Mouse (Mus musculus): ENCODE measurements around the gene Sprn. TPM values are rescaled to one million over a fixed set of nuclear protein-coding genes. Genes with fewer than 3 reads are reported as not detected.

Gene Sprn
- 1.0 and 1.4 TPM in 2 replicates for polyA plus RNA-seq (2015; fragmentation: Nextera tagmentation; extraction: Ambion mirVana)

- peak within 1 kb of the TSS; percentile 55 for H3K4me2 ChIP-seq
- H3K9ac ChIP-seq: no peak within 1 kb of the TSS
- H3K9me3 ChIP-seq: no peaks in the 10 kb centered on the region
- ATAC-seq (ENCODE audit: insufficient read depth, low FRiP score, low read depth): no peak
- H3K4me3 ChIP-seq (replicated peaks): peak within 1 kb of the TSS; percentile 29
- H3K27me3 ChIP-seq (replicated peaks): peaks cover 33% of the 10 kb centered on the region
- no peak within 1 kb of the TSS for H3K27ac ChIP-seq
- H3K36me3 ChIP-seq: no peaks in the 10 kb centered on the region
- 5% methylated on average over 28 of the region's 28 CpGs for WGBS
- H3K4me1 ChIP-seq: peaks cover 8% of the 10 kb centered on the region
Measured at GRCm38 (mm10) chr7:140154218-140154927, at the start of gene Sprn. TSS of gene Sprn (minus strand) at chr7:140154877.

GRCm38 (mm10) chr7:140201090-140201489 lies 46.4 kb upstream of the Sprn start:
- WGBS: 85% methylated on average over 4 of the region's 4 CpGs
- H3K27me3 ChIP-seq (replicated peaks): no peaks in the 10 kb centered on the region

GRCm38 (mm10) chr7:140196002-140196401 lies 41.3 kb upstream of the Sprn start:
- no peak for ATAC-seq (ENCODE audit: insufficient read depth, low FRiP score, low read depth)
- WGBS: 71% methylated on average over 8 of the region's 8 CpGs

More at GRCm38 (mm10) chr7:140201090-140201489, 46.4 kb upstream of the Sprn start:
- no peaks in the 10 kb centered on the region for H3K9me3 ChIP-seq
- no peak overlapping the region for H3K4me3 ChIP-seq (replicated peaks)
- no peak overlapping the region for H3K9ac ChIP-seq
- H3K4me1 ChIP-seq: no peaks in the 10 kb centered on the region
- ATAC-seq (ENCODE audit: insufficient read depth, low FRiP score, low read depth): no peak
- H3K4me2 ChIP-seq: no peak overlapping the region
- H3K36me3 ChIP-seq: no peaks in the 10 kb centered on the region
- no peak overlapping the region for H3K27ac ChIP-seq

GRCm38 (mm10) chr7:140194031-140194430 lies 39.4 kb upstream of the Sprn start:
- ATAC-seq (ENCODE audit: insufficient read depth, low FRiP score, low read depth): no peak
- Histone ChIP-seq H3K4me2 (no peak overlapping the region), H3K27me3 (replicated peaks) (no peaks in the 10 kb centered on the region), H3K4me1 (no peaks in the 10 kb centered on the region), H3K4me3 (replicated peaks) (no peak overlapping the region), H3K9me3 (no peaks in the 10 kb centered on the region), H3K9ac (no peak overlapping the region), H3K36me3 (no peaks in the 10 kb centered on the region), H3K27ac (no peak overlapping the region)
- WGBS: 80% methylated on average over 4 of the region's 4 CpGs

More at GRCm38 (mm10) chr7:140196002-140196401, 41.3 kb upstream of the Sprn start:
- Histone ChIP-seq H3K9ac (no peak overlapping the region), H3K9me3 (no peaks in the 10 kb centered on the region), H3K27me3 (replicated peaks) (no peaks in the 10 kb centered on the region), H3K27ac (no peak overlapping the region), H3K4me3 (replicated peaks) (no peak overlapping the region), H3K36me3 (no peaks in the 10 kb centered on the region), H3K4me1 (no peaks in the 10 kb centered on the region), H3K4me2 (no peak overlapping the region)

GRCm38 (mm10) chr7:140192851-140193250 lies 38.2 kb upstream of the Sprn start:
- no peaks in the 10 kb centered on the region for H3K36me3 ChIP-seq
- no peak for ATAC-seq (ENCODE audit: insufficient read depth, low FRiP score, low read depth)
- WGBS: 70% methylated on average over 2 of the region's 2 CpGs
- no peak overlapping the region for H3K4me3 ChIP-seq (replicated peaks)
- no peaks in the 10 kb centered on the region for H3K9me3 ChIP-seq
- H3K27ac ChIP-seq: no peak overlapping the region
- no peak overlapping the region for H3K4me2 ChIP-seq
- H3K27me3 ChIP-seq (replicated peaks): no peaks in the 10 kb centered on the region
- no peak overlapping the region for H3K9ac ChIP-seq
- no peaks in the 10 kb centered on the region for H3K4me1 ChIP-seq

GRCm38 (mm10) chr7:140192445-140192844 lies 37.8 kb upstream of the Sprn start:
- ATAC-seq (ENCODE audit: insufficient read depth, low FRiP score, low read depth): no peak
- H3K27me3 ChIP-seq (replicated peaks): no peaks in the 10 kb centered on the region
- no peak overlapping the region for H3K4me2 ChIP-seq
- 48% methylated on average over 2 of the region's 2 CpGs for WGBS
- no peak overlapping the region for H3K27ac ChIP-seq
- H3K9me3 ChIP-seq: no peaks in the 10 kb centered on the region
- no peaks in the 10 kb centered on the region for H3K36me3 ChIP-seq
- H3K4me1 ChIP-seq: no peaks in the 10 kb centered on the region
- no peak overlapping the region for H3K9ac ChIP-seq
- no peak overlapping the region for H3K4me3 ChIP-seq (replicated peaks)

GRCm38 (mm10) chr7:140190435-140190834 lies 35.8 kb upstream of the Sprn start:
- H3K27me3 ChIP-seq (replicated peaks): no peaks in the 10 kb centered on the region
- no peaks in the 10 kb centered on the region for H3K4me1 ChIP-seq
- WGBS: 86% methylated on average over 1 of the region's 1 CpGs
- no peak overlapping the region for H3K4me2 ChIP-seq
- no peak overlapping the region for H3K9ac ChIP-seq
- no peaks in the 10 kb centered on the region for H3K36me3 ChIP-seq
- H3K9me3 ChIP-seq: no peaks in the 10 kb centered on the region
- H3K4me3 ChIP-seq (replicated peaks): no peak overlapping the region
- ATAC-seq (ENCODE audit: insufficient read depth, low FRiP score, low read depth): no peak
- no peak overlapping the region for H3K27ac ChIP-seq

GRCm38 (mm10) chr7:140188391-140189328 lies 34.0 kb upstream of the Sprn start:
- Histone ChIP-seq H3K4me2 (no peak overlapping the region), H3K27ac (no peak overlapping the region), H3K36me3 (no peaks in the 10 kb centered on the region), H3K4me3 (replicated peaks) (no peak overlapping the region), H3K27me3 (replicated peaks) (no peaks in the 10 kb centered on the region), H3K9ac (no peak overlapping the region), H3K9me3 (no peaks in the 10 kb centered on the region), H3K4me1 (no peaks in the 10 kb centered on the region)
- ATAC-seq (ENCODE audit: insufficient read depth, low FRiP score, low read depth): no peak
- 58% methylated on average over 4 of the region's 4 CpGs for WGBS

- H3K9me3 ChIP-seq: no peaks in the 10 kb centered on the region
- H3K4me3 ChIP-seq (replicated peaks): no peak overlapping the region
- no peaks in the 10 kb centered on the region for H3K36me3 ChIP-seq
- ATAC-seq (ENCODE audit: insufficient read depth, low FRiP score, low read depth): no peak
- no peak overlapping the region for H3K4me2 ChIP-seq
- no peak overlapping the region for H3K27ac ChIP-seq
- H3K27me3 ChIP-seq (replicated peaks): no peaks in the 10 kb centered on the region
- 77% methylated on average over 7 of the region's 7 CpGs for WGBS
- H3K4me1 ChIP-seq: no peaks in the 10 kb centered on the region
- H3K9ac ChIP-seq: no peak overlapping the region
Measured at GRCm38 (mm10) chr7:140187721-140188390, 33.2 kb upstream of the Sprn start.

- 61% methylated on average over 18 of the region's 18 CpGs for WGBS
- Histone ChIP-seq H3K36me3 (no peaks in the 10 kb centered on the region), H3K4me2 (no peak overlapping the region), H3K4me1 (no peaks in the 10 kb centered on the region), H3K9me3 (no peaks in the 10 kb centered on the region), H3K9ac (no peak overlapping the region), H3K4me3 (replicated peaks) (no peak overlapping the region), H3K27me3 (replicated peaks) (no peaks in the 10 kb centered on the region), H3K27ac (no peak overlapping the region)
- no peak for ATAC-seq (ENCODE audit: insufficient read depth, low FRiP score, low read depth)
Measured at GRCm38 (mm10) chr7:140186646-140187620, 32.3 kb upstream of the Sprn start.

GRCm38 (mm10) chr7:140184206-140184605 lies 29.5 kb upstream of the Sprn start:
- 80% methylated on average over 4 of the region's 4 CpGs for WGBS
- Histone ChIP-seq H3K4me1 (no peaks in the 10 kb centered on the region), H3K36me3 (no peaks in the 10 kb centered on the region), H3K27me3 (replicated peaks) (no peaks in the 10 kb centered on the region), H3K4me3 (replicated peaks) (no peak overlapping the region), H3K27ac (no peak overlapping the region), H3K4me2 (no peak overlapping the region), H3K9ac (no peak overlapping the region), H3K9me3 (no peaks in the 10 kb centered on the region)
- no peak for ATAC-seq (ENCODE audit: insufficient read depth, low FRiP score, low read depth)
